Mouse (Mus musculus): ENCODE measurements at regions not wholly inside any gene's neighbourhood (a gene's known extent, or its start where the extent isn't known, plus 50 kb on each side); places are given as distances from the start of the nearest gene placed in this dataset.

GRCm38 (mm10) chr11:56224999-56225398 is 184.2 kb upstream of the Nmur2 start:
- TF ChIP-seq MAX (IDR thresholded peaks at IDR 0.05) (no peak), FOSL1 (IDR thresholded peaks at IDR 0.05; ENCODE audit: insufficient read depth, low read length, poor library complexity, severe bottlenecking) (no peak), MYOD1 (IDR thresholded peaks at IDR 0.05; ENCODE audit: control insufficient read depth, insufficient read length, low read depth) (no peak), CEBPB (IDR thresholded peaks at IDR 0.05; ENCODE audit: low read depth) (no peak), CTCF (IDR thresholded peaks at IDR 0.05; ENCODE audit: control insufficient read depth, insufficient read depth, insufficient read length) (no peak), MYOG (IDR thresholded peaks at IDR 0.05; ENCODE audit: control insufficient read depth, extremely low read depth, insufficient read length) (no peak), USF1 (IDR thresholded peaks at IDR 0.05; ENCODE audit: low read depth) (no peak)
- no peaks in the 10 kb centered on the region for H3K27me3 ChIP-seq (ENCODE audit: control insufficient read depth, insufficient read depth, insufficient read length)

GRCm38 (mm10) chr11:56215706-56216105 is 174.9 kb upstream of the Nmur2 start:
- Histone ChIP-seq H3K79me3 (ENCODE audit: low read depth) (no peaks in the 10 kb centered on the region), H3K4me3 (ENCODE audit: insufficient read depth, poor library complexity, severe bottlenecking) (no peak overlapping the region), H3ac (ENCODE audit: control insufficient read depth, insufficient read length, low read depth) (no peak overlapping the region), H3K79me2 (ENCODE audit: control insufficient read depth, insufficient read depth) (no peaks in the 10 kb centered on the region), H3K36me3 (ENCODE audit: control insufficient read depth, insufficient read depth) (no peaks in the 10 kb centered on the region), H3K27me3 (ENCODE audit: control insufficient read depth, insufficient read depth, insufficient read length) (no peaks in the 10 kb centered on the region)
- TF ChIP-seq CTCF (IDR thresholded peaks at IDR 0.05; ENCODE audit: control insufficient read depth, insufficient read depth, insufficient read length) (no peak), MYOD1 (IDR thresholded peaks at IDR 0.05; ENCODE audit: control insufficient read depth, insufficient read length, low read depth) (no peak), MYOG (IDR thresholded peaks at IDR 0.05; ENCODE audit: control insufficient read depth, extremely low read depth, insufficient read length) (no peak), MAX (IDR thresholded peaks at IDR 0.05) (no peak), USF1 (IDR thresholded peaks at IDR 0.05; ENCODE audit: low read depth) (no peak), FOSL1 (IDR thresholded peaks at IDR 0.05; ENCODE audit: insufficient read depth, low read length, poor library complexity, severe bottlenecking) (no peak), CEBPB (IDR thresholded peaks at IDR 0.05; ENCODE audit: low read depth) (no peak)

More at GRCm38 (mm10) chr11:56224999-56225398, 184.2 kb upstream of the Nmur2 start:
- Histone ChIP-seq H3K79me3 (ENCODE audit: low read depth) (no peaks in the 10 kb centered on the region), H3K36me3 (ENCODE audit: control insufficient read depth, insufficient read depth) (no peaks in the 10 kb centered on the region), H3ac (ENCODE audit: control insufficient read depth, insufficient read length, low read depth) (no peak overlapping the region), H3K79me2 (ENCODE audit: control insufficient read depth, insufficient read depth) (no peaks in the 10 kb centered on the region), H3K4me3 (ENCODE audit: insufficient read depth, poor library complexity, severe bottlenecking) (no peak overlapping the region)

GRCm38 (mm10) chr11:56201844-56202243 is 161.0 kb upstream of the Nmur2 start:
- TF ChIP-seq USF1 (IDR thresholded peaks at IDR 0.05; ENCODE audit: low read depth) (no peak), CTCF (IDR thresholded peaks at IDR 0.05; ENCODE audit: control insufficient read depth, insufficient read depth, insufficient read length) (no peak), MYOD1 (IDR thresholded peaks at IDR 0.05; ENCODE audit: control insufficient read depth, insufficient read length, low read depth) (no peak), MAX (IDR thresholded peaks at IDR 0.05) (no peak), CEBPB (IDR thresholded peaks at IDR 0.05; ENCODE audit: low read depth) (no peak), FOSL1 (IDR thresholded peaks at IDR 0.05; ENCODE audit: insufficient read depth, low read length, poor library complexity, severe bottlenecking) (no peak), MYOG (IDR thresholded peaks at IDR 0.05; ENCODE audit: control insufficient read depth, extremely low read depth, insufficient read length) (no peak)

GRCm38 (mm10) chr11:56195316-56195715 is 154.5 kb upstream of the Nmur2 start:
- Histone ChIP-seq H3K79me3 (ENCODE audit: low read depth) (no peaks in the 10 kb centered on the region), H3K79me2 (ENCODE audit: control insufficient read depth, insufficient read depth) (no peaks in the 10 kb centered on the region), H3K36me3 (ENCODE audit: control insufficient read depth, insufficient read depth) (no peaks in the 10 kb centered on the region), H3K4me3 (ENCODE audit: insufficient read depth, poor library complexity, severe bottlenecking) (no peak overlapping the region), H3ac (ENCODE audit: control insufficient read depth, insufficient read length, low read depth) (no peak overlapping the region), H3K27me3 (ENCODE audit: control insufficient read depth, insufficient read depth, insufficient read length) (no peaks in the 10 kb centered on the region)
- TF ChIP-seq CTCF (IDR thresholded peaks at IDR 0.05; ENCODE audit: control insufficient read depth, insufficient read depth, insufficient read length), result no peak
- TF ChIP-seq CEBPB (IDR thresholded peaks at IDR 0.05; ENCODE audit: low read depth), result no peak

More at GRCm38 (mm10) chr11:56201844-56202243, 161.0 kb upstream of the Nmur2 start:
- H3K79me2 ChIP-seq (ENCODE audit: control insufficient read depth, insufficient read depth), result no peaks in the 10 kb centered on the region
- H3ac ChIP-seq (ENCODE audit: control insufficient read depth, insufficient read length, low read depth), result no peak overlapping the region
- no peaks in the 10 kb centered on the region for H3K79me3 ChIP-seq (ENCODE audit: low read depth)
- H3K27me3 ChIP-seq (ENCODE audit: control insufficient read depth, insufficient read depth, insufficient read length), result no peaks in the 10 kb centered on the region
- no peak overlapping the region for H3K4me3 ChIP-seq (ENCODE audit: insufficient read depth, poor library complexity, severe bottlenecking)
- H3K36me3 ChIP-seq (ENCODE audit: control insufficient read depth, insufficient read depth), result no peaks in the 10 kb centered on the region

GRCm38 (mm10) chr11:56193426-56193825 is 152.6 kb upstream of the Nmur2 start:
- Histone ChIP-seq H3K27me3 (ENCODE audit: control insufficient read depth, insufficient read depth, insufficient read length) (no peaks in the 10 kb centered on the region), H3K36me3 (ENCODE audit: control insufficient read depth, insufficient read depth) (no peaks in the 10 kb centered on the region)
- no peak for TF ChIP-seq MAX (IDR thresholded peaks at IDR 0.05)
- TF ChIP-seq CTCF (IDR thresholded peaks at IDR 0.05; ENCODE audit: control insufficient read depth, insufficient read depth, insufficient read length), result no peak
- no peak for TF ChIP-seq CEBPB (IDR thresholded peaks at IDR 0.05; ENCODE audit: low read depth)
- TF ChIP-seq USF1 (IDR thresholded peaks at IDR 0.05; ENCODE audit: low read depth), result no peak
- TF ChIP-seq FOSL1 (IDR thresholded peaks at IDR 0.05; ENCODE audit: insufficient read depth, low read length, poor library complexity, severe bottlenecking), result no peak
- TF ChIP-seq MYOD1 (IDR thresholded peaks at IDR 0.05; ENCODE audit: control insufficient read depth, insufficient read length, low read depth), result no peak
- TF ChIP-seq MYOG (IDR thresholded peaks at IDR 0.05; ENCODE audit: control insufficient read depth, extremely low read depth, insufficient read length), result no peak

GRCm38 (mm10) chr11:56173895-56174294 is 133.1 kb upstream of the Nmur2 start:
- H3K27me3 ChIP-seq (ENCODE audit: control insufficient read depth, insufficient read depth, insufficient read length), result no peaks in the 10 kb centered on the region
- TF ChIP-seq USF1 (IDR thresholded peaks at IDR 0.05; ENCODE audit: low read depth) (no peak), FOSL1 (IDR thresholded peaks at IDR 0.05; ENCODE audit: insufficient read depth, low read length, poor library complexity, severe bottlenecking) (no peak), CEBPB (IDR thresholded peaks at IDR 0.05; ENCODE audit: low read depth) (no peak), MYOD1 (IDR thresholded peaks at IDR 0.05; ENCODE audit: control insufficient read depth, insufficient read length, low read depth) (no peak), MAX (IDR thresholded peaks at IDR 0.05) (no peak), MYOG (IDR thresholded peaks at IDR 0.05; ENCODE audit: control insufficient read depth, extremely low read depth, insufficient read length) (no peak), CTCF (IDR thresholded peaks at IDR 0.05; ENCODE audit: control insufficient read depth, insufficient read depth, insufficient read length) (no peak)
- no peaks in the 10 kb centered on the region for H3K79me3 ChIP-seq (ENCODE audit: low read depth)
- no peaks in the 10 kb centered on the region for H3K36me3 ChIP-seq (ENCODE audit: control insufficient read depth, insufficient read depth)
- H3K4me3 ChIP-seq (ENCODE audit: insufficient read depth, poor library complexity, severe bottlenecking), result no peak overlapping the region
- H3ac ChIP-seq (ENCODE audit: control insufficient read depth, insufficient read length, low read depth), result no peak overlapping the region
- no peaks in the 10 kb centered on the region for H3K79me2 ChIP-seq (ENCODE audit: control insufficient read depth, insufficient read depth)

More at GRCm38 (mm10) chr11:56193426-56193825, 152.6 kb upstream of the Nmur2 start:
- no peak overlapping the region for H3ac ChIP-seq (ENCODE audit: control insufficient read depth, insufficient read length, low read depth)
- no peaks in the 10 kb centered on the region for H3K79me3 ChIP-seq (ENCODE audit: low read depth)
- H3K79me2 ChIP-seq (ENCODE audit: control insufficient read depth, insufficient read depth), result no peaks in the 10 kb centered on the region
- no peak overlapping the region for H3K4me3 ChIP-seq (ENCODE audit: insufficient read depth, poor library complexity, severe bottlenecking)

Measured in C2C12 (cell line).